Mouse (Mus musculus) brain, embryonic 14.5 days (tissue): ENCODE measurements around the gene Rnf43.

Experiments used
- CTCF ChIP-seq: fragments of 200-500 bp; IDR thresholded peaks from 2 replicates; pipeline ENCODE4 v1.5.1; 2012; ENCODE audit warnings: inconsistent platforms, mild to moderate bottlenecking, moderate library complexity, borderline replicate concordance; ENCODE audit not compliant: insufficient read depth, insufficient read length; ENCODE audit errors: extremely low read depth
- POLR2A ChIP-seq: fragments of 200-500 bp; IDR thresholded peaks from 2 replicates; pipeline ENCODE4 v1.6.1; 2012; ENCODE audit warnings: mild to moderate bottlenecking, inconsistent platforms, borderline replicate concordance; ENCODE audit not compliant: poor library complexity, insufficient read depth, insufficient read length, severe bottlenecking; ENCODE audit errors: extremely low read depth

- TF ChIP-seq CTCF (no peak), POLR2A (no peak)
Measured at GRCm38 (mm10) chr11:87757001-87757954, 94.8 kb downstream of the Rnf43 start.
